8 mouse cellular contexts compared by ENCODE assay signal in the genomic region with DNA sequence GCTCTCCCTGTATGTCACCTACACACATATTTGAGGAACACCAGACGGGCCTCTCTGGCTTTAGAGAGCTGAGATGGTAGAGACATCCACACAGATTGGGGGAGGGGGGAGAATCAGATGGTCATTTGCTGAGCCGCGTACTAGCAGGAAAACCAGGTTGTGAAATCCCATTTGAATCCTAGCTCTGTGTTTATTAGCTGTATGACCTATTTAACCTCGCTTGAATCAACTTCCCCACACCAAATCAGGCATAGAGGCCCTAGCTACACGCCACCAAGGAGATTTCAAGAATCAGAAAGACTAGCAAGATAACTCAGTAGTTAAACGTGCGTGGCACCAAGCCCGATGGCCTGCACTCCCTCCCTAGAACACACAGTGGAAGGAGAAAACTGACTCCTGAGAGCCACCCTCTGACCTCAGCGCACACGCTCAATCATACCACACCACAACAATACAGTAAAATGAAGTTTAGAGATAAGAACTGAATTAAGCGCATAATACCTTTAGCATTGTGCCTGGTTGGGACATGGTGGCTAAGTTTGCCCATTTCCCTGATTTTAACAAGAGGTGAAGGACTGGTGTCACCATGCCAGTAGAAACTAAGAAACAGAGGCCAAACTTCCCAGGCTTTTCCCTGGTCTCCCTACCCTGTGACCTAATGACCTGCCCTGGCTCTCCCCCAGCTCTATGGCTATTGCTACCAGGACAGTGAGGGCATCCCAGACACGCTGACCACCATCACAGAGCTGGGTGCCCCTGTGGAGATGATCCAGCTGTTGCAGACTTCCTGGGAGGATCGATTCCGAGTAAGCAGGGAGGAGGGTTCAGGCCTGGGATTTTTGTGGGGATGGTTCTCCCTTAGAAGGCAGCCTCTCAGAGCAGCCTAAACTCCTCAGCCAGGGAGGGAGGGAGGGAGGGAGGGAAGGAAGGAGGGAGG. TPM values are rescaled to one million over a fixed set of nuclear protein-coding genes. Genes with fewer than 3 reads are reported as not detected.
A peak's percentile ranks its signal among the peaks of the same experiment; 100 is the strongest.
DNase-seq lines count a peak whose midpoint lies in the region; ATAC-seq and TF ChIP-seq lines count a peak whose summit lies in the region.

No protein-coding gene starts in this region.

- no peak overlapping the region for H3K4me3 ChIP-seq in kidney, adult 2 months (ENCODE audit: insufficient read depth, low read depth, low read length)
- peak overlapping the region; percentile 94; the same call in 1 of the 2 replicates for H3K4me3 ChIP-seq in heart, embryonic 11.5 days (ENCODE audit: low read depth, low read length)
- no peak overlapping the region for H3K4me3 ChIP-seq in neural tube, embryonic 13.5 days

- peak; percentile 45 for DNase-seq in kidney, adult 2 months
- no peak for DNase-seq in kidney, adult 9 months
- peak; percentile 56 for DNase-seq in kidney, postnatal 14 days
- no peak for DNase-seq in cerebellum, adult 9-11 months
- no peak for DNase-seq in spleen, postnatal 4 days (ENCODE audit: low spot score in 2 of 2)
- DNase-seq in yolk sac, embryonic 10.5 days (ENCODE audit: low spot score) = no peak

- no peaks in the 10 kb centered on the region for H3K9me3 ChIP-seq in heart, embryonic 11.5 days (replicated peaks; ENCODE audit: control insufficient read depth, low read length)
- H3K9me3 ChIP-seq in neural tube, embryonic 13.5 days = no peaks in the 10 kb centered on the region

- H3K27me3 ChIP-seq in kidney, adult 2 months (replicated peaks; ENCODE audit: control insufficient read depth, insufficient read depth, low read length) = no peaks in the 10 kb centered on the region
- H3K27me3 ChIP-seq in heart, embryonic 11.5 days (ENCODE audit: control insufficient read depth, insufficient read depth, low read length) = no peaks in the 10 kb centered on the region
- H3K27me3 ChIP-seq in neural tube, embryonic 13.5 days = peaks cover 13% of the 10 kb centered on the region

- peak overlapping the region; percentile 85 for H3K4me2 ChIP-seq in heart, embryonic 11.5 days
- H3K4me2 ChIP-seq in neural tube, embryonic 13.5 days = peak overlapping the region; percentile 89

- ATAC-seq in heart, embryonic 11.5 days (replicated peaks; ENCODE audit: insufficient number of reproducible peaks, low FRiP score, low TSS enrichment) = no peak
- ATAC-seq in neural tube, embryonic 13.5 days (ENCODE audit: low read depth) = no peak

- whole genome bisulfite sequencing in kidney, adult 2 months = 73% methylated on average over 14 of the region's 14 CpGs
- 34% methylated on average over 14 of the region's 14 CpGs for WGBS in heart, embryonic 11.5 days (ENCODE audit: insufficient replicate concordance)
- WGBS in neural tube, embryonic 13.5 days = 58% methylated on average over 14 of the region's 14 CpGs

- H3K36me3 ChIP-seq in kidney, adult 2 months (ENCODE audit: control insufficient read depth, insufficient read depth, low read length) = no peaks in the 10 kb centered on the region
- H3K36me3 ChIP-seq in heart, embryonic 11.5 days (ENCODE audit: control insufficient read depth, insufficient read depth, low read length) = peaks cover 19% of the 10 kb centered on the region
- peaks cover 16% of the 10 kb centered on the region for H3K36me3 ChIP-seq in neural tube, embryonic 13.5 days

- no peak for TF ChIP-seq CTCF in kidney, adult 2 months (conservative IDR thresholded peaks at IDR 0.05; ENCODE audit: insufficient read depth, insufficient read length, low read depth, low read length)

- peak overlapping the region; percentile 99 for H3K9ac ChIP-seq in heart, embryonic 11.5 days (ENCODE audit: low read depth, low read length)
- no peak overlapping the region; the same call in 1 of the 2 replicates for H3K9ac ChIP-seq in neural tube, embryonic 13.5 days

- no peak for TF ChIP-seq POLR2A in kidney, adult 2 months (IDR thresholded peaks at IDR 0.05; ENCODE audit: low read depth, low read length)

- H3K4me1 ChIP-seq in kidney, adult 2 months (ENCODE audit: control insufficient read depth, insufficient read depth, low read length) = peaks cover 12% of the 10 kb centered on the region; the same call in 1 of the 2 replicates
- H3K4me1 ChIP-seq in heart, embryonic 11.5 days (ENCODE audit: control insufficient read depth, insufficient read depth, low read length) = peaks cover 61% of the 10 kb centered on the region
- peaks cover 82% of the 10 kb centered on the region for H3K4me1 ChIP-seq in neural tube, embryonic 13.5 days (replicated peaks)

- H3K27ac ChIP-seq in kidney, adult 2 months (ENCODE audit: insufficient read depth, low read depth, low read length) = peak overlapping the region; percentile 7; the same call in 1 of the 2 replicates
- peak overlapping the region; percentile 96 for H3K27ac ChIP-seq in heart, embryonic 11.5 days (ENCODE audit: low read depth, low read length)
- H3K27ac ChIP-seq in neural tube, embryonic 13.5 days (replicated peaks) = 0 out of 2 replicates have a peak overlapping the region, but pooled peaks have one; percentile 6

RNA-seq across cellular contexts. Expression of a gene that starts 4.5 kb away (rescaled TPM):
- 42.6 and 44.8 TPM in 2 replicates for polyA plus RNA-seq in kidney, adult 2 months (2012; rRNA removed)
- polyA plus RNA-seq in heart, embryonic 11.5 days (2014; fragmentation: Nextera tagmentation; extraction: Ambion mirVana) = 17.9 and 18.0 TPM in 2 replicates
- polyA plus RNA-seq in neural tube, embryonic 13.5 days (2015; fragmentation: Nextera tagmentation; extraction: Ambion mirVana) = 4.2 and 6.1 TPM in 2 replicates

Comparison
In these comparisons a context has a peak if more than half of its experiments do, and no peak if none do; other contexts are left out.
1. DNase-seq: peak in kidney, adult 2 months (single experiment) and kidney, postnatal 14 days (single experiment); none in kidney, adult 9 months (single experiment), cerebellum, adult 9-11 months (single experiment), spleen, postnatal 4 days (0 of 2) and yolk sac, embryonic 10.5 days (single experiment).
2. H3K27ac ChIP-seq: peak in every context shown above with its lines; median percentile 96 in heart, embryonic 11.5 days; 7 in kidney, adult 2 months; 6 in neural tube, embryonic 13.5 days.